Comparison of ENCODE assay signal across 10 mouse cellular contexts in the genomic region with DNA sequence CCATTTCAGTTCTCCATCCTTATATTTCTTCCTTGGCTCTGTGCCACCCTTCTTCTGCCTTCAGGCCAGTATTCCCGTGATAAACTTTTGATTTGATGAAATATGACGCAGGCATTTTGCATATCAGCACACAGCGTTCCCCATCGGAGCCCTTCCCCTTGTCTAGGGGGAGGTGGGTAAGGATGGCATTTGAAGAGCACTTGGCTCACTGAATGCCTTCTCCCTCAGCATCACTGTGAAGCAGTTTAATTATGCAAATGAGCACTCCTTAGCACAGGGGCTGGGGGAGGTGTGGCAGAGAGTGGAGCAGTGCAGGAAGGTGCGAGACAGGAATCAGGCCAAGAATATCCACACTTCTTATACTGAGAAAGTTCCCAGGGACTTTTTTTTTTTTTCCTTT.
DNase-seq lines count a peak whose midpoint lies in the region; ATAC-seq lines count a peak whose summit lies in the region.
"Had no signal": no experiment of that assay in that cellular context is flagged by ENCODE, and none has a peak within 500 bp of the region (broad histone marks: within the 10 kb centered on the region; RNA-seq: fewer than 3 reads in every experiment).

No protein-coding gene starts in this region.

- no peaks in the 10 kb centered on the region for H3K27me3 ChIP-seq in forebrain, embryonic 14.5 days (replicated peaks; ENCODE audit: control insufficient read depth, insufficient read depth, low read length)
- H3K27me3 ChIP-seq in neural tube, embryonic 15.5 days (replicated peaks): no peaks in the 10 kb centered on the region
- H3K27me3 ChIP-seq in intestine, embryonic 16.5 days (replicated peaks; ENCODE audit: control insufficient read depth, insufficient read depth, low read length): no peaks in the 10 kb centered on the region
- H3K27me3 ChIP-seq: limb, embryonic 13.5 days had no signal

- peaks cover 4% of the 10 kb centered on the region; the same call in 1 of the 2 replicates for H3K4me1 ChIP-seq in forebrain, embryonic 14.5 days (ENCODE audit: control insufficient read depth, insufficient read depth, low read length)
- H3K4me1 ChIP-seq in neural tube, embryonic 15.5 days: peaks cover 9% of the 10 kb centered on the region
- 0 out of 2 replicates have a peak, but pooled peaks cover 2% of the 10 kb centered on the region for H3K4me1 ChIP-seq in intestine, embryonic 16.5 days (ENCODE audit: control insufficient read depth, insufficient read depth, low read length)

- no peak overlapping the region for H3K4me3 ChIP-seq in forebrain, embryonic 14.5 days (ENCODE audit: low read depth, low read length)
- H3K4me3 ChIP-seq in neural tube, embryonic 15.5 days (replicated peaks): no peak overlapping the region
- H3K4me3 ChIP-seq in intestine, embryonic 16.5 days (ENCODE audit: low read length): no peak overlapping the region
- H3K4me3 ChIP-seq: limb, embryonic 13.5 days had no signal

- WGBS in forebrain, embryonic 14.5 days: 26% methylated on average over 5 of the region's 5 CpGs
- 39% methylated on average over 5 of the region's 5 CpGs for WGBS in neural tube, embryonic 15.5 days
- 54% methylated on average over 5 of the region's 5 CpGs for WGBS in intestine, embryonic 16.5 days

- peak; percentile 99 for ATAC-seq in forebrain, embryonic 14.5 days
- ATAC-seq in neural tube, embryonic 15.5 days (ENCODE audit: low FRiP score): peak; percentile 85
- ATAC-seq in intestine, embryonic 16.5 days: no peak

- peak; percentile 3 to 15 for DNase-seq in cerebellum, postnatal 14 days
- DNase-seq in cerebellum, adult 8-10 months: no peak
- DNase-seq in forebrain, embryonic 14.5 days (ENCODE audit: low spot score): peak; percentile 87
- DNase-seq in left cerebral cortex, adult 18-20 months (ENCODE audit: low spot score in 2 of 2): peak; percentile 50 to 75
- DNase-seq in lung, adult 18-20 months: no peak
- DNase-seq in thymus, postnatal 14 days: no peak

- H3K36me3 ChIP-seq in forebrain, embryonic 14.5 days (ENCODE audit: control insufficient read depth, insufficient read depth, low read length): no peaks in the 10 kb centered on the region
- no peaks in the 10 kb centered on the region for H3K36me3 ChIP-seq in neural tube, embryonic 15.5 days
- no peaks in the 10 kb centered on the region for H3K36me3 ChIP-seq in intestine, embryonic 16.5 days (ENCODE audit: control insufficient read depth, insufficient read depth, low read length)
- H3K36me3 ChIP-seq: limb, embryonic 13.5 days had no signal

- H3K9me3 ChIP-seq in forebrain, embryonic 14.5 days (replicated peaks; ENCODE audit: control insufficient read depth, low read length): no peaks in the 10 kb centered on the region
- H3K9me3 ChIP-seq in neural tube, embryonic 15.5 days (replicated peaks): no peaks in the 10 kb centered on the region
- no peaks in the 10 kb centered on the region for H3K9me3 ChIP-seq in intestine, embryonic 16.5 days (ENCODE audit: control insufficient read depth, low read length)
- H3K9me3 ChIP-seq: limb, embryonic 13.5 days had no signal

- no peak overlapping the region for H3K9ac ChIP-seq in forebrain, embryonic 14.5 days (ENCODE audit: low read length)
- no peak overlapping the region for H3K9ac ChIP-seq in neural tube, embryonic 15.5 days (replicated peaks)
- H3K9ac ChIP-seq in intestine, embryonic 16.5 days (ENCODE audit: low read depth, low read length): no peak overlapping the region
- H3K9ac ChIP-seq: limb, embryonic 13.5 days had no signal

- peak overlapping the region; percentile 29; the same call in 1 of the 2 replicates for H3K4me2 ChIP-seq in forebrain, embryonic 14.5 days (ENCODE audit: low read length)
- H3K4me2 ChIP-seq in neural tube, embryonic 15.5 days: peak overlapping the region; percentile 7; the same call in 1 of the 2 replicates
- no peak overlapping the region for H3K4me2 ChIP-seq in intestine, embryonic 16.5 days (ENCODE audit: low read depth, low read length)
- H3K4me2 ChIP-seq: heart, embryonic 11.5 days; limb, embryonic 13.5 days had no signal

- H3K27ac ChIP-seq in forebrain, embryonic 14.5 days (ENCODE audit: low read depth, low read length): no peak overlapping the region
- H3K27ac ChIP-seq in neural tube, embryonic 15.5 days (replicated peaks): no peak overlapping the region
- no peak overlapping the region for H3K27ac ChIP-seq in intestine, embryonic 16.5 days (ENCODE audit: low read length)
- H3K27ac ChIP-seq: limb, embryonic 13.5 days had no signal

Comparison
In these comparisons a context has a peak if more than half of its experiments do, and no peak if none do; other contexts are left out.
1. DNase-seq: peak in cerebellum, postnatal 14 days (2 of 2), forebrain, embryonic 14.5 days (single experiment) and left cerebral cortex, adult 18-20 months (2 of 2); none in cerebellum, adult 8-10 months (single experiment), lung, adult 18-20 months (0 of 2) and thymus, postnatal 14 days (single experiment).